Mouse (Mus musculus): ENCODE results near the gene Mfsd4b1.
"Not testable (repeated sequence)": the region's sequence is repeated elsewhere in the genome, so short reads cannot be mapped to it uniquely, and the experiment has no call there.

The Mfsd4b1 gene

DNA sequence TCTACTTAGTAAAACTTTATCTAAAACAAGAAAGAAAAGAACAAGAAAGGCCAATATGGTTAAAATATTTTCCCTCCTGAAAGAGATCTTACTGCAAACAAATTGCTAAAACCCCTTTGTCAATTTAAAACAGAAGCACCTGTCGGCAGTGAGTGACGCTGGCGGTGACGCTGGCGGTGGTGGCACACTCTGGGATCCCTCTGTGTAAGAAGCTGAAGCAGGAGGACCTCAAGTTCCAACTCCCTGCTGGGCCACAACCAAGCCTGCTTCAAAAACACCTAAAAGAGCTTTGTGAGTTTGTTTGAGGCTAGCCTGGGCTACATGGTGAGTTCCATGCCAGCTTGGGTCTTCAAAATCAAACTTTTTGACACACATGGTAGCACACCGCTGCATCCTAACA is 9.9 kb upstream of the Mfsd4b1 start:
- no peak for DNase-seq (ENCODE audit: inconsistent ontology term)

DNA sequence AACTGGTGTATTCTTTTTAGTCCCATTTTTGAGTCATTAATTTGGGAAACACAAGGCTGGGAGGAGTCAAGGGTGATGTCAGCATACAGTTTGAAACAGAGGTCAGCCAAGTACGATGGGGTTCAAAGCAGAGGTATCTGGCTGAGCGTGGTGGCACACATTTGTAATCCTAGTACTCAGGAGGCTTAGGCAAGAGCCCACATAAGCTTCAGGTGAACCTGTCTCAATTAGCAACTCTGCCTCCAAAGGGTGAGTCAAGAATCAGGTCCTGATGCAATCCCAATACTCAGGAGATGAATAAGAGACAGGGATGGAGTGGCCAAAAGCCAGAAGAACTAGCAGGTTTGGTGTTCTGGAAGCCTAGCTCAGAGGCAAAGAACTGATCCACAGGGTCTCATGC is 7.8 kb upstream of the Mfsd4b1 start:
- DNase-seq (ENCODE audit: inconsistent ontology term), result no peak

DNA sequence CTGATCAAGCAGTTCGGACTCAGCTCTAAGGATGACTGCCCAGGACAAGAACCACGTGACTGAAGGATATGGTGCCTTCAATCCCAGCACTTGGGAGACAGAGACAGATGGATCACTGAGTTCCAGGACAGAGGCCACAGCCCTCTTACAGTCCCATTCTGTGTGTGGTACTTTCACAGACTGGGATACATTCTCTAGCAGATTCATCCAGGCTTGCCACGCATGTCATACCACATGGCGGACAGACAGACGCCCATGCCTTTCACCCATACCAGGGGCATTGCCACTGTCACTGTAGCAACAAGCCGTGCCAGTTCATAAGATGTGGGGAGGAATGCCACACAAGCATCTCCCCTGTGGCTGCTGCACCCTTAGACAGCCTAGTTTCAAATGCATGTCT is 5.6 kb upstream of the Mfsd4b1 start:
- no peak for DNase-seq (ENCODE audit: inconsistent ontology term)

DNA sequence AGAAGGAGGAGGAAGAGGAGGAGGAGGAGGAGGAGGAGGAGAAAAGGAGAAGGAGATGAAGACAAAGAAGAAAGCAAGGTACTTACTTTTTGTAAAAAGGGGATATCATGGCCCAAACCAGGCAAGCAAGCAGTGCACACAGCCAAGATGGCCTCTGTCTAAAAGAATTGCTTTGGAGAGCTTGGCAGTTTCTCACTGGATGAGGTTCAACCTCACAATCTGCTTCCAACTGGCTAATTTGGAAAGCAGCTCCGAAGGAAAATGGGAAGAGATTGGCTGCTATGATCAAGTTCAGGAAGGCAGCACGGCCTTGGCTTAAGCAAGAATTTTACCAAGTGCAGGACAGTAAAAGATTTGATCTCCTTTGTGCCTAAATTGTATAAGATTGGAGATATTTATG is 4.5 kb upstream of the Mfsd4b1 start:
- no peak for DNase-seq (ENCODE audit: inconsistent ontology term)

DNA sequence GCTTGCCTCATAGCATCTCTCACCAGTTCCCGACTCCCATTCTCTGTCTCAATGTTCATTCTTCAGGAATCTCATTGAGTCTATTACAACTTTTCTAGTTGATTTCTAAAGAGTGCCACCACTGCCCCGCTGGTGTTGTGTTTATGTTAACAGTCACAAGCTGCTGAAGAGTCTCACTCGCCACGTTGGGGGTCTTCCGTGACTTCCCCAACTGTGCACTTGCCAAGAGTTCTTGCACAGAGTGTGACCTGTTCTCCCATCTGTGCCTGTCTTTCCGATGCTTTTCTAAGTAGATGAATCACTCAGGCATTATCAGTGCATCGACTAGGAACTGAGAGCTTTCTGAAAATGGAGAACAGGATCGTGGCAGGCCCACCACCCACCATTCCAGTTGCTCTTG is 3.0 kb upstream of the Mfsd4b1 start:
- no peak for DNase-seq (ENCODE audit: inconsistent ontology term)

DNA sequence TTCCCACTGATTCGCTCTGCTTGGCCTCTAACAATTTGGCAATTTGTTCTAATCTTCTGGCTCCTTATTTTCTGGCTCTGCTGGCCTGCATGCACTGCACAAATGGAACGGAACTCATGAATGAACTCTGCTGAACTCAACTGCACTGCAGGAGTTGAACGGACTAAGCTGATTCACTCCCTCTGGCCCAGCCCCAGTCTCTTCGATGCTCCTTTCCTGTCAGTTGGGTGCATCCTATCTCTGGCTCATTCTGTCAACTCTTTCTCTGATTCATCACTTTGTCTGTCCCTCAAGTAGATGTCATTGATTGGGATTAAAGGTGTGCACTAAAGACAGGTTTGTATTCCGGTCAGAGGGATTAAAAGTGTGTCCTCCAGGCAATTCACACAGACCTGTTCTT is 1.5 kb upstream of the Mfsd4b1 start:
- no peak for DNase-seq (ENCODE audit: inconsistent ontology term)

DNA sequence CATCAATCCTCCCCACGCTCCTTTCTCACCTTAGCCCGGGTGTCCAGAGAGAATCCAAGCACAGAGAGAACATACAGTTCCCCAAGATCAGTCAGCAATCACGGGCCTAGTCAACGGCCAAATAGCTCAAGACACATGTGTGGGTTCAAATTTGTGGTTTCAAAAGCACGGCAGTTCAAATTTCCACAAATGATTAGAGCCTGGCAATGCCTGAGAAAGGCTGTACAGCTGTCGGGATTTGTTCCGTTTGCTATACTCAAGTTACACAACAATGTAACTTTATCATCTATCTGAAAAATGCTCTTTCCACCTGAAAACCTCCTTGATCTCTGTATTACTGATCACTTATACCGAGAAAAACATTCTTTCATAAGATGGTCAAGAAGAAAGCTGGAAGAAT is 492 bp upstream of the Mfsd4b1 start:
- DNase-seq (ENCODE audit: inconsistent ontology term), result no peak

DNA sequence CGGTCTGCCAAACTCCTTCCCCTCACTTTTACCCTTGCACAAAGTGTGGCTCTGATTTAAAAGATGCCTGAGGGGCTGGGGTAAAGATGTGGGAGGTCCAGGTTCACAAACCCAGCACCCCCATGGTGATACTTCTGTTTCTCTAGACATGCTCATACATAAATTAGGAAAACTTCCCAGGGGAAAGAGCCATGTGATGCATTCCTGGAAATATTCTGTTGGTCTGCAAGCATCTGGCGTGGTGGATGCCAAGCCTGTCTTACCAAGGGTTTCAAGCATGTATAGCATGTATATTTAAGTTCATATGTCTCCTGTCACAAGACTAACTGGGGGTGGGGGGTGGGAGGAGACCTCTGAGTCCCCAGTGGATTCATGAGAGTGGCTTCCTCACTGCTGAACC is 4.7 kb downstream of the Mfsd4b1 start:
- DNase-seq (ENCODE audit: inconsistent ontology term), result no peak

DNA sequence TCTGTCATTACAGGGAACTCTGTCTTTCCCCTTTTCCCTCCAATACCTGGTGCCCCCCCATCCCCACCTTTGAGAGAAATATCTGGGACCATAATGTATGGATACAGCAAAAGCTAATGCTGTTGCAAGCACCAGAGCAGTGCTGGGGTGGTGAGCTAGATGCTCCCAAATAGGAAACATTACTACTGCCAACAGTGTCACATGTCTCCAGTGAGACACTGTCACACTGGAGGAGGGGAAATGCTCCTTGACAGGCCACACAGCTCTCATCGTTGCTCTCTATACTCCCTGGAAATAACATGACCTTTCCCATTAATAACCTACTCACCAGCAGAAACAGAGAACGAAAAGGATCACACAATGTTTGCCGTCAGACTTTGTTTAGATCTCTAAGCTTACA is 5.6 kb downstream of the Mfsd4b1 start:
- DNase-seq (ENCODE audit: inconsistent ontology term), result no peak

DNA sequence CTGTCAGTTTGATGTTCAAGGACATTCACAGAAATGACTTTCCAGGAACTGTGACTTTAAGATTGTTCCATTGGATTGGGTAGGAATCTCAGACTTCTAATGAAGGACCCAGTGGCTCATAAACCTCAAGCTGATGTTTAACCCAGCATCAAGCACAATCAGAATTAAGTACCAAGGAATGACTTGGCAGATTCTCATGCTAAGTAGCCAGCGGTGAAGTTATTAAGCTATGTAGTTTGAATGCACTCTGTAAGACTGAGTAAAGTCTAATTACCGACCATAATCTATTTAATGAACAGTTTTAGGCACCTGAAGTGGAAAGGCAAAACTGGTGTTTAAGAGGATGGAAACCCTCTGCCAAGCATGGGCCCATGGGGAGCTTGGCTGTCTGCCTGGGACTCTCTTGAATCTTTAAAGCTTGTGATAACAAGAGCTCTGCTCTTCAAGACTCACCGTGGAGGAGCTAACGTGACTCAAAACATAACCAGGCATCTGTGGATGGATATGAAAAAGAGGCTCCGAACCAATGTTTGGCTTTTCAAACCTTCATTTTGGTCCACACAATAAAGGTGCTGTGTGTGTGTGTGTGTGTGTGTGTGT is 6.7 kb downstream of the Mfsd4b1 start:
- DNase-seq (ENCODE audit: inconsistent ontology term), result no peak

DNA sequence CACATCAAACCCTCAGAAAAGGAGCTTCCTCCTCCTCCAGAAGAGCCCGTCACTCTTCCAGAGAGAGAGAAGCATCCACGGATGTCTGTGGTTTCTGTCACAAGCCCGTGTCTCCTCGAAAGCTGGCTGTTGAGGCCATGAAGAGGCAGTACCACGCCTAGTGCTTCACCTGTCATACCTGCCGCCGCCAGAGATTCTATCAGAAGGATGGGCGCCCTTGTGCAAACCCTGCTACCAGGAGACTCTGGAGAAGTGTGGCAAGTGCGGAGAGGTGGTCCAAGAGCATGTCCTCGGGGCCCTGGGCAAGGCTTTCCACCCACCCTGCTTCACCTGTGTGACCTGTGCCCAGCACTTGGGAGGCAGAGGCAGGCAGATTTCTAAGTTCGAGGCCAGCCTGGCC is 15.5 kb downstream of the Mfsd4b1 start:
- no peak for DNase-seq (ENCODE audit: inconsistent ontology term)

DNA sequence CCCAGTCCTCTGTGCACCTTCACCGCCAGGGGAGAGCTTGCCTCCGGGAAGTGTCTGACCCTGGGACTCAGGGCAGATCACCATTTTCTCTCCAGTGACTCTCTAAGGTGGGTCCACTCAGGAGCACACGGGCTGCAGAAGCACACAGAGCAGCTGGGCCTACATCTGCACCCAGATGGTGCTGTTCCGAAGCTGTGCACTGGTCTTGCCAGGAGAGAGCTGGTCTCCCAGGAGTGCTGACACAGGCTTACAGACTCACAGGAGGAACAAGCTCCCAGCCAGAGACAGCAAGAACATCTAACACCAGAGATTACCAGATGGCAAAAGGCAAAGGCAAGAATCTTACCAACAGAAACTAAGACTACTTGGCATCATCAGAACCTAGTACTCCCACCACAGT is 16.2 kb downstream of the Mfsd4b1 start:
- DNase-seq (ENCODE audit: inconsistent ontology term), result not testable (repeated sequence)

DNA sequence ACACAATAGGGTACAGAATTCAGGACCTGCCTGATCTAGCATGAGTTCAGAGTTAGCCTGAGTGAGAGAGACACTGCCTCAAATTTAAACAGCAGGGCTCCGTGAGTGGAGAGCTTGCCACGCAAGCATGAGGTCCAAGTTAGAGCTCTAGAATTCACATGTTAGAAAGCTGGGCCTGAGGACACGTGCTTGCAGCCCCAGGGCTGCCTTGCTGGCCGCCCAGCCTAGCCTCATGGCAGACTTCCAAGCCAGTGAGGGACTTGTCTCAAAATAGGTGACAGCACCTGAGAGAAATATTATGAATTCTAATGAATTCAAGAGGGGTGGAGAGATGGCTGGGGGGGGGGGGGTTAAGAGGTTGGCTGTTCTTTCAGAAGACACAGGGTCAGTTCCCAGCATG is 17.1 kb downstream of the Mfsd4b1 start:
- no peak for DNase-seq (ENCODE audit: inconsistent ontology term)

DNA sequence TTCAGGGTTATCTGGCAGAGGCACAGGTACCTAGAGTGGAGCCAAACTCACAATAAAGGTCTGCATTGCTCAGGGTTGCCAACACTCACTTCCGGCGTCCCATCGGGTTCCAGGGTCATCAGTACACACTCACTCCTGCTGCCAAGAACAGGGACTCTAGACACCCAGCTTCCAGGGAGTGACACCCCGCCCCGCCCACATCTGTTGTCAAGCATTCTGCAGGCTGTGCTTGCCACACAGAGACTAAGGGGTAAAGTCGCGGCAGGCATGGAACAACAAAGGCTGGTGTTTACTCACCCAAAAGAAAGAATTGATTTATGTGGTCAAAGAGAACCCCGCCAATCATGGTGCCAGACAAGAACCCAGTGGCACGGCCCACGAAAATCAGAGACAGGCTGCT is 18.1 kb downstream of the Mfsd4b1 start:
- DNase-seq (ENCODE audit: inconsistent ontology term), result no peak

DNA sequence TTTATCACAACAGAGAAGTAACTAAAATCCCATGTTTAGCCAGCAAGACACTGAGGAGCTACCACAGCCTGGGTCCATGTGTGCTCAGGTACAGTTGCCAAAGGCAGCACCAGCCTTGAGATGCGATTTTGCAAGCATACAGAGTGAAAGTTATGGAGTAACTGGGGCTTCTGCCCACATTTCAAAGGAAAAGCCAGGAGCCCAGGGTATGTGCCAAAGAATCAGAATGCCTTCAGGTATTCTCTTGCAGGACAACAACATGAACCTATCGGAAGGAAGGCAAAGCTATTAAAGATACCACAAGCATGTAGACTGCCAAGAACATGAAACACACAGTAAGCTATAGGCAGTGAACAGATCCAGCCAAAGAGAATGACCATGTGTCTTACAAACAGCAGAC is 24.3 kb downstream of the Mfsd4b1 start:
- no peak for DNase-seq (ENCODE audit: inconsistent ontology term)

DNA sequence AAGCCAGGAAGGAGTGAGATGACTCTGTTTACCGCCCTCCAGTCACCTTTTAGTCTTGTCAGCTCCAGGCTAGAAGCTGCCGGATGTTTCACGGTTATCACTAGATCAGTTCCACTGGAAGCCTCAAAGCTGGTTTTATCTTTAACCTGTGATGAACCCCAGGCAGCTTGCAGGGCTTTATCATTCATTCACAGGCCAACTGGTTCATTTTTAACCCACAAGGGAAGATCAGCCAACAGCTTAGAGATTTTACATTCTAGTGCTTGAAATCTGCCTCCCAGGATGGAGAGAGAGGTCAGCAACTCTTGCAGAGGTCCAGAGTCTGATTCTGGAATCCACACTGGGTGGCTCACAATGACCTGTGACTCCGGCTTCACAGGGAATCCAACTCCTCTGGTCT is 33.9 kb downstream of the Mfsd4b1 start:
- DNase-seq (ENCODE audit: inconsistent ontology term), result no peak

DNA sequence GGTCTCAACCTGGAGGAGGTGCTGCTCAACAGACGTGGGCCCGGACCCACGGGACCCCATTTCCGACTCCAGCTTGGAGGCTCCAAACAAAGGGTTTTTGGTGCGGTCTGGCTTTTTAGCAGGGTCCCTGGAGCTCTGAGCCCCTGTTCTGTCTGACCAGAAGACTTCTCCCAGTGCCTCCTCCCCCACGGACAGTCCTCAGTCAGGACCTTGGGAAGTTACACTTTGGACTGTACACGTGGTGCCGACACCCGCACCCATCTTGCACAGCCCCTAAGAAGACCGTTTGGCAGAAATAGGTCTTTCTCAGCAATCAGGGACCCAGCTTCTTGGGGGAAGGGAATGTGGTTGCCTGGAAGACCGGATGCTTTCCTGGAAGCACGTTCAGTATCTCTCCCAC is 38.6 kb downstream of the Mfsd4b1 start, which contains the start of gene Mfsd4b5:
TSS of gene Mfsd4b5 (minus strand) at position 181 of the 400 bp plus-strand sequence.
- no peak for DNase-seq (ENCODE audit: inconsistent ontology term)

DNA sequence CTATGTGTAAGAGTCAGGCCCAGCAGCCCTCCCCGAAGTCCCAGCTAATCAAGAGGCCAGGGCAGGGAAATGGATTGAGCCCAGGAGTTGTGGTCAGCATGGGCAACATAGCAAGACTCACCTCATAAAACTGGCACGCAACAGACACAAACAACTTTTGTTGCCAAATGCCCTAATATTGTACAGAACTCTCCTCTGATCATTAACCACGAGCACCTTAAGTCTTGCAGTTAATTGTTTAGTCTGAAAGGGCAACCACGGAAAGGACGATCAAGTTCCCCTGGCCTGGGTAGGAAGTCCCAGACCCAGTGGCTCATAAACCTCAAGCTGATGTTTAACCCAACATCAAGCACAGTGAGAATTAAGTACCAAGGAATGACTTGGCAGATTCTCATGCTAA is 42.5 kb downstream of the Mfsd4b1 start:
- no peak for DNase-seq (ENCODE audit: inconsistent ontology term)

DNA sequence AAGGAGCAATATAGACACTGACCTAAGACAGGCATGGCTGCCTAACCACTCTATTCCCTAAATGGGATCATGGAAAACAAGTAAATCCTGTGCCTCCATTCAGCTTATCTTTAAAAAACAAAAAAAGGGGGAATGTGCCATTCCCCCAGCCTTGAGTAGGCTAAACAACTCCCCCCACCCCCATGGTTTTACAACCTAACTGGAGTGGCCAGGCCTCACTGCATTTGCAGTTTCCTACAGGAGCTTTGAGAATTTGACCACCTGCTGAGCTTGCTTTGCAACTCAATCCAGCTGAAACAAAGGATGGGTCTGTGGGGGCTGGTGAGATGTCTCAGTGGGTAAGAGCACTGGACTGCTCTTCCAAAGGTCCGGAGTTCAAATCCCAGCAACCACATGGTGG is 46.8 kb downstream of the Mfsd4b1 start:
- no peak for DNase-seq (ENCODE audit: inconsistent ontology term)

DNA sequence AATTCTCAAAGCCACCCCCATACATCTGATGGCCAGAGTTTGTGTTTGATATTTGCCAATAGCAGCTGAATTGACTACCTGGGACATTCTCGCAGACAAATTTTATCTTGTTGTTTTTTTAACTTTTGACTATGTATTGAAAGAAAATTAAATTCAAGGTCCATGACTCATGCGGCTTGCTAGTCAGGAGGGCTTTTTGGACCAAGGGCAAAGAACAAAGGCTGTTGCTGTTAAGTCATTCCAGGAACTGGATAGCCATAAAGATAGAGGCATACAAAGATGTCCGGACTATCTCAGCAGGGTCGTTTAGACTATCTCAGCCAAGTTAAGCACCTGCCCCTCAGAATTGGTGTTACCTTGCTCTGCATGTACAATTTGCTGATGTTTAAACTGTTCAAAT is 47.7 kb downstream of the Mfsd4b1 start:
- no peak for DNase-seq (ENCODE audit: inconsistent ontology term)

DNA sequence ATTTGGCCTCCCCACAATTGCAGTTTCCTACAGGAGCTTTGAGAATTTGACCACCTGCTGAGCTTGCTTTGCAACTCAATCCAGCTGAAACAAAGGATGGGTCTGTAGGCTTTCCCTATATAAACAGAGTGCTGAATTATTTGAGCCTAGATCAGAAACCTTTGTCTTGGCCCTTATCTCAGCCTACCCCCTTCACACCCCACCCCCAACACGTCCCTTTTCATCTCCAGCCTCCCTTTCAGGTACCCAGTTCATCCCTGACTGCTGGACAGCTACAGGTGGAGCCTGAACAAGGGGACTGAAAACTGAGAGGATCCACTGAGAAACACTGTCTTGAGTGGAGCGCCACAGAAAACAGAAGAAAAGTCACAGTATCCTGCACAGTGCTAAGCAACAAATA is 49.3 kb downstream of the Mfsd4b1 start:
- no peak for DNase-seq (ENCODE audit: inconsistent ontology term)

DNA sequence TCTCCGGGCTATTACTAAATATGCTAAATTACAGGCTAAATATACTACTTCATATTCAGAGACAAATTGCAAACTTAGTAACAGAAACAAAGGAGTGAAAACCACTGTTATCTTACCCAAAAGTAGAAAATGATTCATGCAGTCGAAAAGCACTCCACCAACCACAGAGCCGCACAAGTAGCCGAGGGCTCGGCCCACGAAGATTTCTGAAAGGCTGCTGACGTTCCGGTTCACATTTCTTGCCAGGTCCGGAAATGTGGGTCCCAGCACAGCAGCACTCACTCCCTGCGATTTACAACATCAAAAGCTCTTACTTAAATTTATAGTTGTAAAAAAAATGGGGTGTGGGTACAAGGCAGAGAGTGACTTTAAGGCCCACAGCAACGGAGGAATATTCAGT is 50.1 kb downstream of the Mfsd4b1 start:
- DNase-seq (ENCODE audit: inconsistent ontology term), result no peak

DNA sequence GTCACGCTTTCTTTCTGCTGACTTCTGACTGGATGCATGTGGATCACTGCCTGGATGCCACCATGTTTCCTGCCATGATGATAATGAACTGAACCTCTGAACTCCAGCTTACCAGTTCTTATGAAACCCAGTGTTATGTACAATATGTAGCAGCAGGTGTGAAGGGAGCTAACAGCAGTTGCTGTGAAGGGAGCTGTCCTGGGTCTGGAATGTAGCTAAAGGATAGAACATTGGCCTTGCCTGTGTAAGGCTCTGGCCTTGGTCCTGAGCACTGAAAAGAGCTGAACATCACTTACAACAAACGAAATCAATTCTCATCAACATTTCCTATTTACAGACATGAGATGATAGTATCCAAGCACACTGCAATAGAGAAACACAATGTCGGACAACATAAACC is 57.6 kb downstream of the Mfsd4b1 start:
- DNase-seq (ENCODE audit: inconsistent ontology term), result no peak

DNA sequence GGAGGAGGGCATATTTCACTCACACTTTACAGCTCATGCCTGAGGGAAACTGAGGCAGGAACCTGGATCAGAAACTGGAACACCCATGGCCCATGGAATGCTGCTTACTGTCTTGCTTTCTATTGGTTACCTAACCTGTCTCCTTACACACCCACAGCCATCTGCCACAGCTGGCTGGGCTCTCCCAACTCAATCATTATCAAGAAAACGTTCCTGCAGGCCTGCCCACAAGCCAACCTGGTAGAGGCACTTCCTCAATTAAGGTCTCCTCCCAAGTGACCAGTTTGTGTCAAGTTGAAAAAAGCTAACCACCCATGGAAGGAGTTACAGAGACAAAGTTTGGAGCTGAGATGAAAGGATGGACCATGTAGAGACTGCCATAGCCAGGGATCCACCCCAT is 63.2 kb downstream of the Mfsd4b1 start:
- DNase-seq (ENCODE audit: inconsistent ontology term), result no peak

DNA sequence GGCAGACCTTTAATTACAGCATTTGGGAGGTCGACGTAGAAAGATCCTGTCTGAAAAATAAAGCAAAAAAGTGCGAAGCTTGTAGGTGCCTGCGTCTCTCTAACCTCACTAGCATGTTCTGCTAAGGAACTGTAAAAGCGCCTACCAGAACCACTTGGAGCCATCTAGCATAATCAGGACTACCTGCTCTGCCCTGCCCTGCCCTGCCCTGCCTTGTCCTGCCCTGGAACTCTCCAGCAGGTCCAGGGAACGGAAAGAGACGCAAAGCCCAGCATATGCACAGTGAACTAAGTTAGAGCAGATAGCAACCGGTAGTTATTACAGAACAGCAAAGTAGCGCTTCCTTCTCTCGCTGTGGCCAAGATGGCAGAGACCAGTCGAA is 64.6 kb downstream of the Mfsd4b1 start:
- DNase-seq (ENCODE audit: inconsistent ontology term), result no peak
